Mouse (Mus musculus) hindbrain, embryonic 14.5 days (tissue): ENCODE results near the gene Cpeb3. TPM values are rescaled to one million over a fixed set of nuclear protein-coding genes. Genes with fewer than 3 reads are reported as not detected.
A peak's percentile ranks its signal among the peaks of the same experiment; 100 is the strongest.
"Not testable (repeated sequence)": the region's sequence is repeated elsewhere in the genome, so short reads cannot be mapped to it uniquely, and the experiment has no call there.

Experiments used
- ATAC-seq: fragments of 200-750 bp; cut with Nextera tagmentation; 2 replicates; pipeline ENCODE4 v1.8.0; 2017; ENCODE audit warnings: moderate number of reproducible peaks, mild to moderate bottlenecking, moderate TSS enrichment, moderate library complexity; ENCODE audit not compliant: low FRiP score
- DNase-seq: peaks from one replicate; pipeline ENCODE4 v3.0.0-alpha.2; 2015; ENCODE audit warnings: low spot score
- H3K27ac ChIP-seq: fragments of 300-500 bp; sonication (generic); 2 replicates; pipeline ENCODE4 v1.5.1; 2014; ENCODE audit warnings: mild to moderate bottlenecking, moderate library complexity
- H3K27me3 ChIP-seq: fragments of 300-500 bp; sonication (generic); 2 replicates; pipeline ENCODE4 v1.6.1; 2014; ENCODE audit warnings: mild to moderate bottlenecking, low read length, mixed read lengths; ENCODE audit not compliant: control insufficient read depth, insufficient read depth
- H3K36me3 ChIP-seq: fragments of 300-500 bp; sonication (generic); replicated peaks from 2 replicates; pipeline ENCODE4 v1.6.1; 2014; ENCODE audit not compliant: control insufficient read depth, insufficient read depth
- H3K4me1 ChIP-seq: fragments of 300-500 bp; sonication (generic); replicated peaks from 2 replicates; pipeline ENCODE4 v1.6.1; 2014; ENCODE audit warnings: antibody characterized with exemption, low read length, mixed read lengths; ENCODE audit not compliant: control insufficient read depth, insufficient read depth
- H3K4me2 ChIP-seq: fragments of 300-500 bp; sonication (generic); replicated peaks from 2 replicates; pipeline ENCODE4 v1.6.1; 2014; ENCODE audit warnings: mild to moderate bottlenecking, moderate library complexity
- H3K4me3 ChIP-seq: fragments of 300-500 bp; sonication (generic); replicated peaks from 2 replicates; pipeline ENCODE4 v1.5.1; 2014; ENCODE audit warnings: mild to moderate bottlenecking, low read length
- H3K9ac ChIP-seq: fragments of 300-500 bp; sonication (generic); 2 replicates; pipeline ENCODE4 v1.6.1; 2014
- H3K9me3 ChIP-seq: fragments of 300-500 bp; sonication (generic); 2 replicates; pipeline ENCODE4 v1.6.1; 2016; ENCODE audit warnings: low read length; ENCODE audit not compliant: control insufficient read depth
- WGBS: fragments of 180-500 bp; shearing (Covaris S2); extraction: QIAGEN DNeasy Blood & Tissue Kit; methylation state at CpG from one replicate; pipeline ENCODE4 v1.1.7; 2014; 5-methylcytosine and 5-hydroxymethylcytosine counted together
- polyA plus RNA-seq: library from polyadenylated mRNA; unstranded; fragments of >200 nt; fragmentation: Nextera tagmentation; extraction: Ambion mirVana; gene quantifications from 2 replicates; pipeline ENCODE4 v1.2.1, GENCODE M21; 2014

Cpeb3 gene
- polyA plus RNA-seq, 1 experiment from 2014 or later: 10.8 TPM

GRCm38 (mm10) chr19:37237712-37238437 is 29.5 kb upstream of the Cpeb3 start:
- DNase-seq (no peak), ATAC-seq (no peak)
- H3K36me3 ChIP-seq: no peaks in the 10 kb centered on the region
- H3K4me3 ChIP-seq: no peak overlapping the region
- H3K9ac ChIP-seq: no peak overlapping the region
- H3K27me3 ChIP-seq: peaks cover 27% of the 10 kb centered on the region
- no peak overlapping the region for H3K27ac ChIP-seq
- H3K4me1 ChIP-seq: no peaks in the 10 kb centered on the region
- 12% methylated on average over 15 of the region's 15 CpGs for WGBS
- H3K9me3 ChIP-seq: no peaks in the 10 kb centered on the region
- H3K4me2 ChIP-seq: peak overlapping the region; percentile 21; the same call in 1 of the 2 replicates

- DNase-seq: no peak
- no peak for ATAC-seq
- Histone ChIP-seq H3K9me3 (no peaks in the 10 kb centered on the region), H3K9ac (no peak overlapping the region), H3K4me2 (no peak overlapping the region), H3K27me3 (peaks cover 30% of the 10 kb centered on the region), H3K27ac (no peak overlapping the region), H3K4me3 (no peak overlapping the region), H3K36me3 (no peaks in the 10 kb centered on the region), H3K4me1 (no peaks in the 10 kb centered on the region)
- WGBS: 60% methylated on average over 5 of the region's 5 CpGs
These were observed 28.9 kb upstream of the Cpeb3 start for GRCm38 (mm10) chr19:37237306-37237705.

GRCm38 (mm10) chr19:37235818-37236217 is 27.4 kb upstream of the Cpeb3 start:
- H3K27me3 ChIP-seq: peaks cover 30% of the 10 kb centered on the region
- no peaks in the 10 kb centered on the region for H3K36me3 ChIP-seq
- H3K4me3 ChIP-seq: no peak overlapping the region
- no peak overlapping the region for H3K4me2 ChIP-seq
- H3K9ac ChIP-seq: no peak overlapping the region
- H3K9me3 ChIP-seq: no peaks in the 10 kb centered on the region
- no peak overlapping the region for H3K27ac ChIP-seq
- H3K4me1 ChIP-seq: no peaks in the 10 kb centered on the region
- ATAC-seq: no peak
- DNase-seq: no peak
- 58% methylated on average over 8 of the region's 8 CpGs for WGBS

GRCm38 (mm10) chr19:37233561-37234539 is 25.4 kb upstream of the Cpeb3 start:
- 3% methylated on average over 63 of the region's 63 CpGs for WGBS
- Histone ChIP-seq H3K4me2 (peak overlapping the region; percentile 73), H3K4me3 (peak overlapping the region; percentile 43), H3K27ac (no peak overlapping the region), H3K27me3 (peaks cover 30% of the 10 kb centered on the region), H3K4me1 (no peaks in the 10 kb centered on the region), H3K9me3 (no peaks in the 10 kb centered on the region), H3K9ac (peak overlapping the region; percentile 60), H3K36me3 (no peaks in the 10 kb centered on the region)
- ATAC-seq (peak; percentile 59; the same call in 1 of the 2 replicates), DNase-seq (peak; percentile 36)

GRCm38 (mm10) chr19:37232598-37232997 is 24.2 kb upstream of the Cpeb3 start:
- H3K9ac ChIP-seq, H3K4me1 ChIP-seq, H3K4me3 ChIP-seq, H3K9me3 ChIP-seq, H3K4me2 ChIP-seq, H3K27ac ChIP-seq, DNase-seq, ATAC-seq, H3K36me3 ChIP-seq: not testable (repeated sequence)
- peaks cover 30% of the 10 kb centered on the region for H3K27me3 ChIP-seq
- WGBS: 72% methylated on average over 9 of the region's 9 CpGs

- Histone ChIP-seq H3K9me3 (no peaks in the 10 kb centered on the region), H3K36me3 (peaks cover 32% of the 10 kb centered on the region), H3K27ac (no peak overlapping the region), H3K9ac (no peak overlapping the region), H3K4me1 (no peaks in the 10 kb centered on the region), H3K4me3 (no peak overlapping the region), H3K4me2 (no peak overlapping the region), H3K27me3 (no peaks in the 10 kb centered on the region)
- 88% methylated on average over 6 of the region's 6 CpGs for WGBS
- ATAC-seq: no peak
- DNase-seq: no peak
These were observed 16.9 kb upstream of the Cpeb3 start for GRCm38 (mm10) chr19:37225197-37225862.

- DNase-seq (no peak), ATAC-seq (no peak)
- peaks cover under 1% of the 10 kb centered on the region; the same call in 1 of the 2 replicates for H3K4me1 ChIP-seq
- WGBS: 86% methylated on average over 2 of the region's 2 CpGs
- no peak overlapping the region for H3K27ac ChIP-seq
- no peak overlapping the region for H3K4me2 ChIP-seq
- no peak overlapping the region for H3K9ac ChIP-seq
- peaks cover 75% of the 10 kb centered on the region for H3K36me3 ChIP-seq
- no peaks in the 10 kb centered on the region for H3K9me3 ChIP-seq
- no peaks in the 10 kb centered on the region for H3K27me3 ChIP-seq
- H3K4me3 ChIP-seq: no peak overlapping the region
These were observed 6.3 kb upstream of the Cpeb3 start for GRCm38 (mm10) chr19:37214711-37215110.

- Histone ChIP-seq H3K9ac (no peak overlapping the region), H3K9me3 (no peaks in the 10 kb centered on the region), H3K36me3 (peaks cover 45% of the 10 kb centered on the region), H3K27me3 (no peaks in the 10 kb centered on the region), H3K27ac (no peak overlapping the region), H3K4me2 (no peak overlapping the region), H3K4me1 (peaks cover 14% of the 10 kb centered on the region), H3K4me3 (no peak overlapping the region)
- no peak for DNase-seq
- no peak for ATAC-seq
- 95% methylated on average over 3 of the region's 3 CpGs for WGBS
These were observed 3.0 kb upstream of the Cpeb3 start for GRCm38 (mm10) chr19:37211416-37211815.

GRCm38 (mm10) chr19:37210457-37210856 is 2.1 kb upstream of the Cpeb3 start:
- H3K4me3 ChIP-seq: no peak overlapping the region
- ATAC-seq (no peak), DNase-seq (no peak)
- peaks cover 38% of the 10 kb centered on the region for H3K36me3 ChIP-seq
- H3K4me1 ChIP-seq: peaks cover 18% of the 10 kb centered on the region
- H3K9ac ChIP-seq: no peak overlapping the region
- no peaks in the 10 kb centered on the region for H3K9me3 ChIP-seq
- WGBS: 96% methylated on average over 4 of the region's 4 CpGs
- H3K27me3 ChIP-seq: 0 out of 2 replicates have a peak, but pooled peaks cover 2% of the 10 kb centered on the region
- H3K4me2 ChIP-seq: no peak overlapping the region
- H3K27ac ChIP-seq: no peak overlapping the region
